Mouse (Mus musculus) small intestine, adult 2 months (tissue): ENCODE results near the gene Esp18.

Source experiments
- CTCF ChIP-seq: fragments of 200-500 bp; IDR thresholded peaks from 2 replicates; pipeline ENCODE4 v1.5.1; 2012; ENCODE audit warnings: low read depth, mild to moderate bottlenecking, control low read depth, inconsistent platforms, low read length, moderate library complexity, mixed read lengths; ENCODE audit not compliant: insufficient replicate concordance, insufficient read length; ENCODE audit errors: extremely low read depth
- POLR2A ChIP-seq: fragments of 200-500 bp; IDR thresholded peaks from 2 replicates; pipeline ENCODE4 v1.6.1; 2012; ENCODE audit warnings: low read depth, mild to moderate bottlenecking, control low read depth, inconsistent platforms, low read length, moderate library complexity

DNA sequence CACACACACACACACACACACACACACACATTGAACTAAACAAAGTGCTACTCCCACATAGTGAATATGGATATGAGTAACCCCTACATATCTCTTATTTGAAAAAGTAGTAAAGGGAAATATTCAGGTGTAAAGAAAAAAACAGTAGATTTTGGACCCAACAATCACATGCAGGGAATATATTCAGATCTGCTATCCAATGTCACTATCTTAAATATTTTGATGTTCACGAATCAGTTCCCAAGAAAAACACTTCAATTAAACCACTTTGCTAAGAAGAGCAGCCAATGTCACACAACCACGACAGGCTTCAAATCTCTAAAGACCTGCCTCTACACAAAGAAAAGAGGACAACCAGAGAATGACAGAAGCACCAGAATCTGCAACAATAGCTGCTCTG, at the start of gene Esp18:
- TF ChIP-seq CTCF: no peak
- TF ChIP-seq POLR2A: no peak
